Mouse (Mus musculus) limb, embryonic 15.5 days (tissue): ENCODE measurements around the gene Fgfr2. TPM values are rescaled to one million over a fixed set of nuclear protein-coding genes. Genes with fewer than 3 reads are reported as not detected.

Source experiments
- ATAC-seq: fragments of 200-750 bp; cut with Nextera tagmentation; 2 replicates; pipeline ENCODE4 v1.8.0; 2017; ENCODE audit warnings: low read depth, moderate TSS enrichment; ENCODE audit not compliant: insufficient number of reproducible peaks, low FRiP score, low TSS enrichment
- H3K27ac ChIP-seq: fragments of 300-500 bp; sonication (generic); 2 replicates; pipeline ENCODE4 v1.5.1; 2015; ENCODE audit warnings: moderate library complexity, mild to moderate bottlenecking, inconsistent platforms
- H3K27me3 ChIP-seq: fragments of 300-500 bp; sonication (generic); 2 replicates; pipeline ENCODE4 v1.6.1; 2015; ENCODE audit warnings: inconsistent platforms
- H3K36me3 ChIP-seq: fragments of 300-500 bp; sonication (generic); 2 replicates; pipeline ENCODE4 v1.6.1; 2015; ENCODE audit warnings: inconsistent platforms
- H3K4me1 ChIP-seq: fragments of 300-500 bp; sonication (generic); 2 replicates; pipeline ENCODE4 v1.6.1; 2015; ENCODE audit warnings: inconsistent platforms
- H3K4me2 ChIP-seq: fragments of 300-500 bp; sonication (generic); 2 replicates; pipeline ENCODE4 v1.6.1; 2015; ENCODE audit warnings: mild to moderate bottlenecking, inconsistent platforms
- H3K4me3 ChIP-seq: fragments of 300-500 bp; sonication (generic); 2 replicates; pipeline ENCODE4 v1.5.1; 2015; ENCODE audit warnings: mild to moderate bottlenecking, inconsistent platforms
- H3K9ac ChIP-seq: fragments of 300-500 bp; sonication (generic); 2 replicates; pipeline ENCODE4 v1.6.1; 2015; ENCODE audit warnings: inconsistent platforms
- H3K9me3 ChIP-seq: fragments of 300-500 bp; sonication (generic); 2 replicates; pipeline ENCODE4 v1.6.1; 2016; ENCODE audit warnings: inconsistent platforms
- WGBS: fragments of 180-500 bp; shearing (Covaris S2); methylation state at CpG from one replicate; pipeline ENCODE4 v1.1.7; 2015; 5-methylcytosine and 5-hydroxymethylcytosine counted together
- polyA plus RNA-seq: library from polyadenylated mRNA; unstranded; fragments of >200 nt; fragmentation: Nextera tagmentation; extraction: Ambion mirVana; gene quantifications from 2 replicates; pipeline ENCODE4 v1.2.1, GENCODE M21; 2015

Gene Fgfr2
- polyA plus RNA-seq, 1 experiment from 2014 or later, result 101 TPM

- Histone ChIP-seq H3K36me3 (no peaks in the 10 kb centered on the region), H3K4me1 (no peaks in the 10 kb centered on the region), H3K4me2 (no peak overlapping the region), H3K4me3 (no peak overlapping the region), H3K9me3 (no peaks in the 10 kb centered on the region), H3K9ac (no peak overlapping the region), H3K27ac (no peak overlapping the region), H3K27me3 (no peaks in the 10 kb centered on the region)
- ATAC-seq, result no peak
- 71% methylated on average over 13 of the region's 13 CpGs for WGBS
Measured at GRCm38 (mm10) chr7:131628846-131629391, 1494.2 kb downstream of the Fgfr2 start.

DNA sequence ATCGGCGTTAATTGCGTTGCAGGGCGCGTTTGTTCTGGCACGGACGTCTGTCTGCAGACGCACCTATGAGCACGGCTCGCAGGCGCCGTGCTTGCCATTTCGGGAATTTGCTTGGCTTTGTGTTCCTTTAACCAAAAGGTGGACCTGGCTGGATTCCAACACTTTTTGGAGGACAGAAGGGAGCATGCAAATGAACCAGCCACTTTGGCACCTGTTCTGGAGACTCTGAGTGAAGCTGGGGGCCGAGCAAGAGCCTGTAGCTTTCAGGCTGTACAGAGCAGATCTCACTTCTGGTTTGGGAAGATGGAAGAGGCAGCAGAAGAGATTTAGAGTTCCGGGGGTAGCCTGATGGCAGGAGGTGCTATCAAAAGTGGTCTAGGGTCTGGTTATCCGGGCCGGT is 1494.8 kb downstream of the Fgfr2 start:
- H3K27me3 ChIP-seq, result no peaks in the 10 kb centered on the region
- WGBS, result 74% methylated on average over 17 of the region's 17 CpGs
- H3K4me1 ChIP-seq, result no peaks in the 10 kb centered on the region
- no peak overlapping the region for H3K4me2 ChIP-seq
- H3K4me3 ChIP-seq, result no peak overlapping the region
- H3K9me3 ChIP-seq, result no peaks in the 10 kb centered on the region
- no peaks in the 10 kb centered on the region for H3K36me3 ChIP-seq
- H3K9ac ChIP-seq, result no peak overlapping the region
- no peak overlapping the region for H3K27ac ChIP-seq
- no peak for ATAC-seq

- Histone ChIP-seq H3K4me3 (no peak overlapping the region), H3K9ac (no peak overlapping the region), H3K4me1 (no peaks in the 10 kb centered on the region), H3K36me3 (no peaks in the 10 kb centered on the region), H3K27ac (no peak overlapping the region), H3K9me3 (no peaks in the 10 kb centered on the region), H3K27me3 (no peaks in the 10 kb centered on the region), H3K4me2 (no peak overlapping the region)
- 19% methylated on average over 7 of the region's 7 CpGs for WGBS
- ATAC-seq, result no peak
Measured at GRCm38 (mm10) chr7:131609677-131610076, 1513.5 kb downstream of the Fgfr2 start.

- H3K27ac ChIP-seq, result no peak overlapping the region
- no peaks in the 10 kb centered on the region for H3K27me3 ChIP-seq
- H3K4me3 ChIP-seq, result no peak overlapping the region
- H3K9me3 ChIP-seq, result no peaks in the 10 kb centered on the region
- H3K9ac ChIP-seq, result no peak overlapping the region
- no peak for ATAC-seq
- H3K36me3 ChIP-seq, result no peaks in the 10 kb centered on the region
- 81% methylated on average over 6 of the region's 6 CpGs for WGBS
- H3K4me1 ChIP-seq, result no peaks in the 10 kb centered on the region
- no peak overlapping the region for H3K4me2 ChIP-seq
Measured at GRCm38 (mm10) chr7:131608049-131608448, 1515.1 kb downstream of the Fgfr2 start.

DNA sequence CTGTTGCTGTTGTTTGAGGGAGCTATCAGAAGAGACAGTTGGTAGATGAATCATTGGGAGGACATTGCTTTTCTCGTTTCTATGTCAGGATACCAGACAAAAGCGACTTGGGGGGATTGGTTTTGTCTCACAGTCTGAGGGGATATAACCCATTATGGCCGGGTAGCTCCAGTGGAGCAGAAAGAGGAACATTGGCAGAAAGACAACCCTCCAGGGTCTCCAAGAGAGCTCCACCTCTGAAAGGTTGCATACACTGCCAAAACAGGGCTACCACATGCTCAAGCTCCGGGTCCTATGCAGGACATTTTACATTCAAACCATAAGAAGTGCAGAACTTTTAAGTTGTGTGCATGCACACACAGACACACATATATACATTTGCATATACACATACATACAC is 1517.7 kb downstream of the Fgfr2 start:
- Histone ChIP-seq H3K36me3 (no peaks in the 10 kb centered on the region), H3K4me1 (no peaks in the 10 kb centered on the region), H3K4me3 (no peak overlapping the region), H3K27ac (no peak overlapping the region), H3K9ac (no peak overlapping the region), H3K27me3 (no peaks in the 10 kb centered on the region), H3K9me3 (no peaks in the 10 kb centered on the region), H3K4me2 (no peak overlapping the region)
- WGBS, result 70% methylated on average over 4 of the region's 4 CpGs
- no peak for ATAC-seq

GRCm38 (mm10) chr7:131604946-131605345 is 1518.2 kb downstream of the Fgfr2 start:
- H3K4me1 ChIP-seq, result no peaks in the 10 kb centered on the region
- no peak for ATAC-seq
- no peak overlapping the region for H3K9ac ChIP-seq
- no peak overlapping the region for H3K4me3 ChIP-seq
- no peaks in the 10 kb centered on the region for H3K27me3 ChIP-seq
- WGBS, result 89% methylated on average over 10 of the region's 10 CpGs
- H3K27ac ChIP-seq, result no peak overlapping the region
- H3K9me3 ChIP-seq, result no peaks in the 10 kb centered on the region
- H3K36me3 ChIP-seq, result no peaks in the 10 kb centered on the region
- H3K4me2 ChIP-seq, result no peak overlapping the region

DNA sequence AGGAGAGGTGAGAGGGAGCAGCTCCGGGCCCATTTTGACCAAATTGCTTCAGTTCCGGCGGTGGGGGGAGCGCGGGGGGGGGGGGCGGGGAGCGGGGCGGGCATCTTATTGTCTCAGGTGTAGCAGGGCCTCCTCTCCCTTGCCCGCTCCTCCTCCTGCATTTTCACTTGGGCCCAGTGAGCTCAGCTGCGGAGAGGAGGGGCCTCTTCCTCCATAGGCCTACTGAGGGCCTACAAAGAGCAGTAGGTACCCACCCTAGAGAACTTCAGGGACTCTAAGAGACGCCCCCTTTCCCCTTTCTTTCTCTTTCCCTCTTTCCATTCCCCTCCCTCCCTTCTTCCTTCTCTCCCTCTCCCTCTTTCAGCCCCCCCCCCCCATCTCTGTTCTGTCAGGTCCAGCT is 1520.0 kb downstream of the Fgfr2 start:
- no peaks in the 10 kb centered on the region for H3K9me3 ChIP-seq
- H3K9ac ChIP-seq, result no peak overlapping the region
- H3K36me3 ChIP-seq, result no peaks in the 10 kb centered on the region
- 0 out of 2 replicates have a peak, but pooled peaks cover 1% of the 10 kb centered on the region for H3K4me1 ChIP-seq
- no peak overlapping the region for H3K27ac ChIP-seq
- WGBS, result 18% methylated on average over 5 of the region's 11 CpGs
- H3K27me3 ChIP-seq, result 0 out of 2 replicates have a peak, but pooled peaks cover 1% of the 10 kb centered on the region
- H3K4me3 ChIP-seq, result no peak overlapping the region
- H3K4me2 ChIP-seq, result no peak overlapping the region
- ATAC-seq, result no peak

- Histone ChIP-seq H3K4me3 (no peak overlapping the region), H3K4me1 (0 out of 2 replicates have a peak, but pooled peaks cover 4% of the 10 kb centered on the region), H3K27me3 (0 out of 2 replicates have a peak, but pooled peaks cover 4% of the 10 kb centered on the region), H3K36me3 (no peaks in the 10 kb centered on the region), H3K27ac (no peak overlapping the region), H3K9me3 (no peaks in the 10 kb centered on the region), H3K9ac (no peak overlapping the region), H3K4me2 (no peak overlapping the region)
- WGBS, result 80% methylated on average over 7 of the region's 7 CpGs
- ATAC-seq, result no peak
Measured at GRCm38 (mm10) chr7:131602106-131602505, 1521.0 kb downstream of the Fgfr2 start.

DNA sequence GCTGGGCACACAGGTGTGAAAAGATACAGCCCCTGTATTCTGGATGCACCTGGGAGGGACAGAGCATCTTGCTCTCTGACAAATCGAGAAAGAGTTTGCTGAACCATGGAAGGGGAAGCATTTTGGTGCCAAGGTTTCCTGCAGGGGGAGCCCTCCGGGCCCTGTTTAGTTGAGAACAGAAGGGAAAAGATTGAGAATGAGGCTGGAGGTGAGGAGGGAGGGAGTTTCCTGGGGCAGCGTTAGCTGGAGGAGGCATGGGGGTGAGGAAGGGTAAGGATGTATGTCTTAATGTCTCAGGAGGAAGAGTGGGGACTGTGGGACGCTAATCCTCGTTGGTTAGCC is 1524.7 kb downstream of the Fgfr2 start:
- Histone ChIP-seq H3K4me1 (0 out of 2 replicates have a peak, but pooled peaks cover 4% of the 10 kb centered on the region), H3K27me3 (0 out of 2 replicates have a peak, but pooled peaks cover 4% of the 10 kb centered on the region), H3K4me3 (no peak overlapping the region), H3K36me3 (no peaks in the 10 kb centered on the region), H3K9me3 (no peaks in the 10 kb centered on the region), H3K4me2 (no peak overlapping the region), H3K9ac (no peak overlapping the region), H3K27ac (no peak overlapping the region)
- 7% methylated on average over 5 of the region's 5 CpGs for WGBS
- no peak for ATAC-seq

- Histone ChIP-seq H3K27ac (no peak overlapping the region), H3K4me3 (no peak overlapping the region), H3K9ac (no peak overlapping the region), H3K9me3 (no peaks in the 10 kb centered on the region), H3K27me3 (0 out of 2 replicates have a peak, but pooled peaks cover 4% of the 10 kb centered on the region), H3K36me3 (no peaks in the 10 kb centered on the region), H3K4me2 (no peak overlapping the region), H3K4me1 (0 out of 2 replicates have a peak, but pooled peaks cover 4% of the 10 kb centered on the region)
- WGBS, result 23% methylated on average over 12 of the region's 12 CpGs
- ATAC-seq, result no peak
Measured at GRCm38 (mm10) chr7:131597779-131598482, 1525.2 kb downstream of the Fgfr2 start.

- H3K27ac ChIP-seq, result no peak overlapping the region
- H3K4me2 ChIP-seq, result no peak overlapping the region
- no peaks in the 10 kb centered on the region for H3K4me1 ChIP-seq
- no peak overlapping the region for H3K4me3 ChIP-seq
- no peaks in the 10 kb centered on the region for H3K27me3 ChIP-seq
- H3K9me3 ChIP-seq, result no peaks in the 10 kb centered on the region
- no peak for ATAC-seq
- H3K36me3 ChIP-seq, result no peaks in the 10 kb centered on the region
- 62% methylated on average over 5 of the region's 5 CpGs for WGBS
- no peak overlapping the region for H3K9ac ChIP-seq
Measured at GRCm38 (mm10) chr7:131585551-131585950, 1537.6 kb downstream of the Fgfr2 start.

DNA sequence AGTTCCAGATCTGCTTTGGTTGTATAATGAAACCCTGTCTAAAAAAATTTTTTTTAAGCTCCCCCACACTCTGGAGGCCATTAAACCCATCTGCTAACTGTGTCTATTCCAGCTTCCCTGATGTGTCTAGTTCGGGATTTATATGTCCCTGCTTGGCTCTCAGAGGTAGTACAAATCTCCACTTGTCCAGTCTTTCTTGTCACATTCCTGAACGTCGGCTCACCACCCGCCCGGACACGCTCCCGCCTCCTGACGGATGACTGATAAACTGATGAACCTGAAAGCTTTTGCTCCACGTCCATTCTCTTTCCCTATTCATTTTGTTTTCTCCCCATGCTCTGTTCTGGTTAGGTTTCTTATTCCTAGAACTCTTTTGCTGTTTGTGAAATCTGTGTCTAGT is 1541.0 kb downstream of the Fgfr2 start:
- no peak overlapping the region for H3K9ac ChIP-seq
- no peaks in the 10 kb centered on the region for H3K9me3 ChIP-seq
- ATAC-seq, result no peak
- no peak overlapping the region for H3K27ac ChIP-seq
- no peak overlapping the region for H3K4me2 ChIP-seq
- H3K4me3 ChIP-seq, result no peak overlapping the region
- WGBS, result 48% methylated on average over 9 of the region's 9 CpGs
- H3K4me1 ChIP-seq, result no peaks in the 10 kb centered on the region
- no peaks in the 10 kb centered on the region for H3K27me3 ChIP-seq
- no peaks in the 10 kb centered on the region for H3K36me3 ChIP-seq
